Mouse (Mus musculus) erythroblast, adult 5-6 weeks (primary cell): ENCODE measurements around the gene Atp8b5. TPM values are rescaled to one million over a fixed set of nuclear protein-coding genes. Genes with fewer than 3 reads are reported as not detected.

ENCODE experiments used
- ATAC-seq: replicated peaks from 2 replicates; pipeline ENCODE4 v1.8.0; 2016; ENCODE audit warnings: moderate number of reproducible peaks, mild to moderate bottlenecking, moderate TSS enrichment, inconsistent platforms; ENCODE audit not compliant: poor library complexity, low FRiP score, severe bottlenecking
- total RNA-seq, 2 experiments: library from RNA; stranded (forward) in 1 of 2; stranded (reverse) in 1 of 2; fragments of 150-400 nt in 1 of 2; fragments of 200-764, 138-1000 nt in 1 of 2; gene quantifications; 2 replicates each; pipeline versions ENCODE4 v1.2.3 to v1.2.4; 2015 to 2017; ENCODE audit warnings: low replicate concordance in 2 of 2

Gene Atp8b5
- total RNA-seq, 2 experiments from 2014 or later = not detected

DNA sequence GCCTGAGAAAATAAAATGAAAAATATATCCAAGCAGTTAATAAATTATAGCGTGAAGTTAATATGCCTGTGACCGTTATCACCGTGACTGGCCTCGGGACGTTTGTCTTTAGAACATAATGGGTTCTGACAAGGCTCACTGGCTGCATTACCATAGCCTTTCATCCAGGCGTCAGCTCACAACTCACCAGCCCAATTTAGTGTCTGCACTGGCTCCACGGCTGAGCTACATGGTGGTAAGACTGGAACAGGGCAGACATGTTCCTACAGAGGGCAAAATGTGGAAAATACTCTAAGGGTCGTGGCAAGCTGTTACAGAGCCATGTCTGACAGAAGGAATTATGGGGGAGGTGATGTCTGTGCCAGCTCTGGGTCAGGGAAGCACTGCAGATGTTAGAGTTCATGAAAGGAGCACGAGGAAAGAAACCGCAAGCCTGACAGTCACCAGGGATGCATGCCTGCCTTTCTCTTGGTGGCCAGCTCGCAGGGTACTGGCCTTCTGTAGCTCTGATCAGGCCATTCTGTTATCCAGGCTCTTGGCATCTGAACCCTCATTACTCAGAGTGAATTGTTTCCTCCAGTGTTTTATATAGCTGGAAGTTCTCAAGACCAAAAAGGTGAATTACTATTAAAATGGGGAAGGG is 42.9 kb downstream of the Atp8b5 start:
- ATAC-seq = no peak

DNA sequence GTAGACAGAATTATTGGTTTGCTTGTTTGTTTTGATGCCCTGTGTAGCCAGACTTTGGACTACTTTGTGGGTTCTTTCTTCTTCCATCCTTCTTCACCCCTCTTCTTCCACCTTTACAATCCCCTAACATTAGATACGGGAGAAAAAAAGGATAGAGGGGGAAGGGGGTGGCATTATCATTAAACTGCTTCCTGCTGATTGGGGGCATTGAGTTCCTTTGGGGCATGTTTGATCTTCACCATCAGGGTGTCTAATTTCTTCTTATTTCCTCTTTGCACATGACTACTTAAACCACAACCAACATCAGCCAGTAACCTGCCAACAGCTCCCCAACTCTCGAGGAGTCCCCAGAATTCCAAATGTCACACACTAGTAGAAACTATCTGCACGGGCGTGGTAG is 54.6 kb downstream of the Atp8b5 start:
- no peak for ATAC-seq

DNA sequence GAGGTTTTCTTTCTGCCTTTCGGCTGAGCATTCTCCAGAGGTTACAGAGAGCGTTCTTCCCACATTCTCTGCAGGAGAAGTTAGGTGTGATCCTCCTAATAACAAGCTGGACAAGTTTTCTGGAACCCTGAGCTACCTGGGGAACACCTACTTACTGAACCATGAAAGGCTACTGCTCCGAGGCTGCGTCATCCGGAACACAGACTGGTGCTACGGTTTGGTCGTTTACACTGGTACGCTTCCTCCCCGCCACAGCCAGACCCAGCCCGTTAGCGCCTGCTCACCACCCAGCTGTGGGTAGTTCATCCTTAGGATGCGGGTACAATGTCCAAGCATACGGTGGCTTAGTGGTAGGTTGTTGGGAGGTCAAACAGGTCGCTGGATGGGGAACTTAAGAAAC is 55.4 kb downstream of the Atp8b5 start:
- ATAC-seq = no peak

DNA sequence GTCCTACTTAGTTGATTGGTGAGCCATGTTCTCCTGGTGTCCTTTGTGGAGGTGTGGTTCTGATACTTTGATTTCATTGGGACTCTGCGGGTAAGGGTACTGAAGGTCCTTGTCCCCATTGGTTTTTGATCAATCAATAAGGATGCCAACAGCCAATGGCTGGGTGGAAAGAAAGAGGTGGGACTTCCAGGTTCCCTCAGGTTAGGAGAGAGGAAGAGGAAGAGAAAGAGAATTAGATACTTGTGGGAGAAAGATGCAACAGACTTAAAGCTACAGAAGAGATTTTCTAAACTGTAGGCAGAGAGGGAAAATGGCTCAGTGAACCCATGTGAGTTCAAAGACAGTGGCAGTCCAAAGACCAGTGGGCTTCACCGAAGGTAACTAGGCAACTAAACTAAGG is 60.2 kb downstream of the Atp8b5 start:
- ATAC-seq = no peak

DNA sequence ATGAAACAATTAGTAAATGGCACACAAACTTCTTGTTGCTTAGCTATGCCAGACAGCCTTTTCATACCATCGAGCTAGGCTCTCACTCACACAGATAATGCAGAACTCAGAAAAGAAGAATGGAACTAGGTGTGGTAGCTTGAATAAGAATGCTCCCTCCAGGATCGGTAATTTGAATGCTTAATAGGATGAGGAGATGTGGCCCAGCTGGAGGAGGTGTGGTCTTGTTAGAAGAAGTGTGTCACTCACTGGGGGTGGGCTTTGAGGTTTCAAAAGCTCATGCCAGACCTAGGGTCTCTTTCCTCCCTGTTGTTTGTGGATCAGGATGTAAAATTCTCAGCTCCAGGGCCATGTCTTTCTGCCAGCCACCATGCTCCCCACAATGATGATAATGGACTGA is 67.8 kb downstream of the Atp8b5 start:
- no peak for ATAC-seq

DNA sequence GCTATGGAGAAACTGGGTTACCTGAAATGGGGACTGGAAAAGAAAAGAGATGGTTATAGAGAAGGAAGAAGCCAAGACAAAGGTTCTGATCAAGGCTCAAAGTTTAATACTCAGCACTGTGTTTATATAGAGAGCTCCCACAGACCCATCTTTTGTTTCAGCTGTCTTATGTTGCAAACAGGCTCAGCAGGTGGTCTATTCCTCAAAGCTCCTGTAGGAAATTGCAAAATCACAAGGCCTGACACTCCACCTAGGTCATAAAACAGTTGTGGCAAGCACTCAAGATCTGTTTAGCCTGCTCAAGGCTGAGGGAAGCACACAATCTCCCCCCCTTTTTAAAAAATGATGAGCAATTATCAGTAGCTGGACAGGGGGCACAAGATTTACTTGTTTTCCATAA is 69.2 kb downstream of the Atp8b5 start:
- ATAC-seq = no peak

DNA sequence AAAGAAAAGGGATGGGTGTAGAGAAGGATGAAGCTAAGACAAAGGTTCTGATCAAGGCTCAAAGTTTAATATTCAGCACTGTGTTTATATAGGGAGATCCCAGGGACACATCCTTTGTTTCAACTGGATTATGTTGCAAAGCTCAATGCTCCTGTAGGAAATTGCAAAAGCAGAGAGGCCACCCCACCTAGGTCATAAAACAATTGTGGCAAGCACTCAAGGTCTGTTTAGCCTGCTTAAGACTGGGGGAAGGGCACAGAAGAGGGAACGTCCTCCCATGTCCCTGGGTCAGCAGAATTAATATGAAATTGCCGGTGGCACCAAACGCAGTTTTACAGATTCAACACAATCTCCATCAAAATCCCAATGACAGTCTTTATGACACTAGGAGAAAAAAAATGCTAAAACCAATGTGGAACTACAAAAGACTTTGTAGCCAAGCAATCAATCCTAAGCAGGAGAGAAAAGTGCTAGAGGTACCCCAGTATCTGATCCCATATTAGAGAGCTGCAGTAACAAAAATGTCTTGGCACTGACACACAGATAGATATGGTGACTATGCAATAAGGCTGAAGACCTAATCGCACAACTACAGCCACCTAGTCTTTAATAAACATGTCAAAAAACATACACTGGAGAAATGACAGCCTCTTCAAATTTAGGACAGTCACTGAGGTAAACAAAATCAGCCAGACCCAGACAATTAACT is 73.3 kb downstream of the Atp8b5 start:
- ATAC-seq = no peak

DNA sequence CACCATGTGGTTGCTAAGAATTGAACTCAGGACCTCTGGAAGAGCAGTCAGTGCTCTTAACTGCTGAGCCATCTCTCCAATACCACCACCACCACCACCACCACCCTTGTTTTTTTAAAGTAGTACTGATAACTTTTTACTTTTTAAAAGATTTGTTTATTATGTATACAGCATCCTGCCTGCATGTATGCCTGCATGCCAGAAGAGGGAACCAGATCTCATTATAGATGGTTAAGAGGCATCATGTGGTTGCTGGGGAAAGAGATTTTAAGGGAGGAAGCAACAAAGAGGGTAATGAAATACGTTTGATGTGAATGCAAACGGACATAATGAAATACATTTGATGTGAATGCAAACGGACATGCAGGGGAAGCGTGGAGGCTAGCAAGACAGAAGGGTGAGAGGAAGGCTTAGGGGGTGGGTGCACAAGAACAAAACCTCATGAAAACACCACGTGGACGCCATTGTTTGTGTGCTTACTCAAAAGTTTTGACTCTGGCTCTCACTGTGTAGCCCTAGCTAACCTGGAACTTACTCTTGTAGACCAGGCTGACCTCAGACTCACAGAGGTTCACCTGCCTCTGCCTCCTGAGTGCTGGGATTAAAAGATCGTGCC is 74.4 kb downstream of the Atp8b5 start:
- no peak for ATAC-seq

DNA sequence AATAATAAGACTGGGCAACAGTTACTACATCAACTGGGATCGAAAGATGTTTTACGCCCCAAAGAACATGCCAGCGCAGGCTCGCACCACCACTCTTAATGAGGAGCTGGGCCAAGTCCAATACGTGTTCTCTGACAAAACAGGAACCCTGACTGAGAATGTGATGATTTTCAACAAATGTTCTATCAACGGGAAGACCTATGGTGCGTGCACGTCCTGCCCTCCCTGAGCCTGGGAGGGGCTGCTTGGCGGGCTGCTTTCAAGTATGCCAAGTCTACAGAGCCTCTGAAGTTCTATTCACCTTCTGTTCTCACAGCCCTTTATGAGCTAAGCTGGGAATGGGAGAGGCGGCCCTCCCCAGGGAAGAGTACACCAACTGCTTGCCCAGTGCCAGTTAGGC is 75.5 kb downstream of the Atp8b5 start:
- ATAC-seq = no peak

DNA sequence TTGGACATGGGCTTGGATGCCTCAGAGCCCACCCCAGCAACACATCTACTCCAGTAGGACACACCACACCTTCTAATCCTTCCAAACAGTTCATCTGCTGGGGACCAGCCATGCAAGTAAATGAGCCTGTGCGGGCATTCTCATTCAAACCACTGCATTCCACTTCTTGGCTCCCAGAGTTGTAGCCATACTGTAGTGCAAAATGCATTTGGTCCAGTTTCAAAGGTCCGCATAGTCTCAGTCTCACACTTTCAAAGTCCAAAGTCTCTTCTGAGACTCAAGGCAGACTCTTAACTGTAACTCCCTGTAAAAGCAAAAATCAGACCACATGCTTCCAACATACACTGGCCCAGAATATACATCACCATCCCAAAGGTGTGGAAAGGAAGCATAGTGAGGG is 78.0 kb downstream of the Atp8b5 start:
- no peak for ATAC-seq

DNA sequence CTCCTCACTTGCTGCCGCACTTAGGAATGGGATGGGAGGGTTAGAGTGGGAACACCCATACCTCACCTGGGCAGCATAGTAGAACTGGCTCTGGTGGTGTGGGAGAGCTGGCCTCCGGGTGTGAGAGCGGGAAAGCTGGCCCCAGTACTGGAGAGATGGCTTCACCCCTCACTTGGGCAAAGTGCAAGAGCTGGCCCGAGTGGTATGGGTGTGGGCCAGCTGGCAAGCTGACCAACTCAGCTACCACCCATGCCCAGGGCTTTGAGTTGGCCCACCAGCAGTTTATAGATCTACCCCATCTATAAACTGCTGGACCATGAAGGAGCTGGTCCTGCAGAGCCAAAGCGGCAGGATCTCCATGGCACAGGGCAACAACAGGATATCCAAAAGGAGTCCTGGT is 82.2 kb downstream of the Atp8b5 start:
- ATAC-seq = no peak

DNA sequence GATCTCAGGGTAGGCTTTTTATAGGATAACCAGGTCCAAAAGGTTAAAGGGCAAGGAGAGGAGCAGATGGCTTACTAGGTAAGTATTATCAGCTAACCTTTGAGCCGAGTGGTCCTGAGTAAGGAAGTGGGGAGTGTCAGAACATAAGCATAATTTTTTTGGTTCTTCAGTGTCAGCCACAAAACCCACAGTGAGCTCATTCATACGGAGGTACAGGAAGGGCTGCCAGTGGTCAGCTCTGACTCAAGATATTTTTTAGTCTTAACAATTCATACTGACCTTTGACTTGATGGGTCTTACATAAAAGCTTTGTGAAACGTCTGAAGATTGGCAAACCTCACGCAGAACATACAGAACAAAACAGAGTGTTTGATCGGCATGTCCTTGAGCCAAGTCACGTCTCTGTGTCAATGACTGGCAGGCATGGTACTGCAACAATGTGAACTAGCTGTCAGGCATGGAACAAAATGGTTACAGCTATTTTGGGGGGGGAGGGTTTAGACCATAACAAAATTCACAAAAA is 83.1 kb downstream of the Atp8b5 start:
- ATAC-seq = no peak

DNA sequence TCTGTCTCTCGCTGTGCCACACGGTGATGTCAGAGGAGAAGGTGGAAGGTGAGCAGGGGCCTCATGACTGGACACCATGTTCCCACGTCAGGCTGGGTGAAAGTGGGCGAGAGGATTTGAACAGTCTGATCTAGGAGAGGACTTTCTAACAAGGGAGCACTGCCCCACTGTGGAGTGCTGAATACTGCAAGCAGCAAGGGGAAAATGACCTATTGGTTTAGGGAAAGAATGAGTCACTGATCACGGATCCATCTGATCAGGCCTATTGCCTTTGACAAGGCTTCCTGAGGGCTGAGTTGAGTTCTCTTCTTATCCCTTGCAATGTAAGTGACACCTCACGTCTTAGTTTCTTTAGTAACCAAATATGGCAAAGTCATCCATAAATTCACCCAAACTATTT is 86.7 kb downstream of the Atp8b5 start:
- ATAC-seq = no peak

DNA sequence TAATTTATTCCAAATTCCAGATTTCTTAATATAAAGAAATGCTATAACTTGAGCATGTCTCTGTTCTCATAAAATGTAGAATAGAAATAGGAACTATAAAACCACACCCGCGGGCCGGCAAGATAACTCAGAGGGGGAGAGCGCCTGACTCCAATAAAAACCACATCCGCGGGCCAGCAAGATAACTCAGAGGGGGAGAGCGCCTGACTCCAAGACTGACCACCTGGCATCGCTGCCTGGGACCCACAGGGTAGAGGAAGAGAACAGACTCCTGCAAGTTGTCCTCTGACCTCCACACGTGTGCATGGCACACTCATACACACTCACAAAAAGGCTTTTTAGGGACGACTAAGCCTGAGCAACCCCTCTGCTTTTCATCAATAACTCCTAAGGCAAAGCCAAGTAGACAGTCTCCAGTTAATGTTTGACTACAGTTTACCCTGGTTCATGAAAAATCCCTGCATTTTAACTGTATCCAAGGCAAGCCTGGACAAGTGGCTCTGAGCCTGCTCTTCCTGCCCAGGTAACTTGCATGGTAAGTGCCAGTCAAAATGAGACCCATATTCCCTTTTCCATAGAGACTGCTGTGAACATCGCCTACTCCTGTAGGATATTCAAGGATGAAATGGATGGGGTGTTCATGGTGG is 98.1 kb downstream of the Atp8b5 start:
- no peak for ATAC-seq

DNA sequence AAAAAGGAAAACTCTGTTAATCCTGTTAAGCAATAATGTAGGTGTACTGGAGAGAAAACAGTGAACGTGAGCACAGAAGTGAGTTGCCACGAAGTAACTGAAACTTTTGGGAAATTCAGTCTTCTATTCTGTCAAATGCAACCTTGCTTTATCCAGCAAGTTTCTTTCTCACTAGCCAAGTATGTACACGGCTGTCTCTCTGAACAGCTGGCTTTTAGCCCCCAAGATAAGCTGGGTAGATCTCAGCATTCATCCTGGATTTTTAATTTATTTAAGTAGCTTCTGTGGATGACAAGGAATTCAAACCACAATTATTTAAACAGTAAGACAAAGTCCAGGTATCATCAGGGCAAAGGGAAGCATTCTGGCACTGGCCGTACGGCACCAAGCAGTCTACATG is 100.3 kb downstream of the Atp8b5 start:
- ATAC-seq = no peak

DNA sequence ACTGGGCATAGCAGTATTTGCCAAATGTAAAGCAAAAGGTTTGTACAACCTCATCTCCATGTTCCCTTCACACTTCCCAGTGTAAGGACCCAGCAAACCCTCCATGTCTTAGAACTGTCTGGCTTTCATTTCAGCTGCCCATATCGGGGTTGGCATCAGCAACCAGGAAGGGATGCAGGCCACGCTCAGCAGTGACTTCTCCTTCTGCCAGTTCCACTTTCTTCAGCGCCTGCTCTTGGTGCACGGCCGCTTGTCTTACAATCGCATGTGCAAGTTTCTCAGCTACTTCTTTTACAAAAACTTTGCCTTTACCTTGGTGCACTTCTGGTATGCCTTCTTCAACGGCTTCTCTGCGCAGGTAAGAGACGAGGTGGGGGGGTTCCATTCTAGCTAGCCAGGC is 100.8 kb downstream of the Atp8b5 start:
- no peak for ATAC-seq

DNA sequence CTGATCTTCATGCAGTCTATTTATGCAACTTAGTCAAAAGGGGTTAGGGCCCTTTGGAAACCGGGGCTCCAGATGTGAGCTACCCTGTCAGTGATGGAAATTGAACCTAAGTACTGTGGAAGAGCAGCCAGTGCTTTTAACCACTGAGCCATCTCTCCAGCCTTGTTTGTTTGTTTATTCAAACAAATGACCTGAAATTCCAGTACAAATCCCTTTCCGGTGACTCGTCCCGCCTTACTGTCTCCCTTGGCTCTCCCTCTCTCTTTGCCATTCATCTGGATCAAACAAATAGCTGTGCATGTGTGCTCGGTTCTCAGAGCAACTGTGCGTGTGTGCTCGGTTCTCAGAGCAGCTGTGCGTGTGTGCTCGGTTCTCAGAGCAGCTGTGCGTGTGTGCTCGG is 104.4 kb downstream of the Atp8b5 start:
- no peak for ATAC-seq

DNA sequence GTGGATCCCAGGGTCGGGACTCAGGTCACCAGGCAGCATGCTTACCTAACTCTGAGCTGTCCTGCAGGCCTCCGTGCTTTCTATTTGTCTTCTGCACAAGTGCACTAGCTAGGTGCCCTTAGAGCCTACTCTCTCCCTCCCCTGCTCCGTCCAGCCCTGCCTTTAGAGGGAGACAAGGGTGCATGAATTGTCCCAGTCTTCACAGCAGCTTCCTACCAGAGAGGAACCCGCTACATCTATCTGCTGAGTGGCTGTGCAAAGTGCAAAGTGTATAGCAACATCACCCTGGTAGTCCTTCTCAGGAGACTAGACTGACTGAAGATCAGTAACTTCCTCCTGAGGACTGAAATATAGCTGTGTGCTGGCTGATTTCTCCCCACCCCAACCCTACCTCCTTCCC is 105.2 kb downstream of the Atp8b5 start:
- no peak for ATAC-seq

DNA sequence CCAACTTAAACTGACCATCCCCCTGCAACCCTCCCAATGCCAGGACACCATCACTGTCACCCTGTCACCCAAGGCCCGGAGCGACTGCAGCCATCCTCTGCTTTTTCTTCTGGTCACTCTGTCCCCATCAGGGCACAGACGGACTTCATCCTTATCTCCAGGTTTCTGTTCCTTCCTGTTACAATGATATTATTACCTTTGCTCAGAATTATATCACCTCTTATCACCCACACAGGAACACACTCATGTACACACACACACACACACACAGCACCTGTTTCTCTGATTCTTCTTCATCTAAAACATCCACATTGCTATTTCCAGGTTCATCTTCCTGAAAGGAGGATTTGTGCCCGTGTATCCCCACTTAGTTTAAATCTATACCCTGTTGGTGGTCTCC is 107.3 kb downstream of the Atp8b5 start:
- ATAC-seq = no peak

DNA sequence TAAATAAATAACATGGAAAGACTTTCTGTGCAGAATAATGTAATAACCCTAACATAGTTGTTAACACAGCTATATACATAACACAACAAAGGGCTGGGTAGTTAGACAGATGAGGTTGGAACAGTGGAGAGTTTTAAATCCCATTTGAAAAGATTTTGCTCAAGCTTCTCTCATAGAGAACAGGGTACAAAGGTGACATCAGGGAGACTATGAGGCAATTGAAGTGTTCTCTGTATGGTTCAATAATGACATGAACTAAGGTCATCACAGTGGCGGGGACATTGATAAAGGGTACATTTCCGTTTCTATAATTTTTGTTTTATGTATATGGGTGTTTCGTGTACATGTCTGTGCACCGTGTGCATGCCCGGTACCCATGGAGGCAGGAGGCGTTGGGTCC is 112.6 kb downstream of the Atp8b5 start:
- ATAC-seq = no peak

DNA sequence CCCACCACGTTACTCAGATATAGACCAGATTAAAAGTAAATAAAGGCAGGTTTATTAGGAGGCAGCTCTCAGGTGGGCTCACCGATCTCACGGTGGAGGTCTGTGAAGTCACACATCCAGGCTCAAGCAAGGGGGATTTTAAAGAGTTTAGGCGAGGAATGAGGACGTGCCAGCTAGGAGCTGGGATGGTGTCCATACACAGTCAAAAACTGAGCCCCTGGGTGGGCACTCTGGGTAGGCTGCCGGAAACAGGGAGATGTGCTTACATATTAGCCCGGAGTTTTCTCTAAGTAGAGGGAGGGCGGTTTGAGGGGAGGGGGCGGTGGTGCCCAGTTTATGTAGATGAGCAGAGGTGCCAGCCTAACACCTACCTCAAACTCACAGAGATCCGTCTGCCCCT is 114.0 kb downstream of the Atp8b5 start:
- no peak for ATAC-seq
